Mouse (Mus musculus): ENCODE results near the gene Frs2. TPM values are rescaled to one million over a fixed set of nuclear protein-coding genes. Genes with fewer than 3 reads are reported as not detected.

Frs2 gene
- polyA plus RNA-seq, 1 experiment from 2014 or later: 18.5 TPM

- H3K27me3 ChIP-seq (replicated peaks; ENCODE audit: control insufficient read depth, insufficient read depth, low read length): no peaks in the 10 kb centered on the region
- 0 out of 2 replicates have a peak overlapping the region, but pooled peaks have one; percentile 26 for H3K9ac ChIP-seq (ENCODE audit: low read depth, low read length)
- H3K27ac ChIP-seq (ENCODE audit: low read depth, low read length): no peak overlapping the region
- WGBS: 2% methylated on average over 23 of the region's 23 CpGs
- ATAC-seq: peak; percentile 58
- H3K4me1 ChIP-seq (replicated peaks; ENCODE audit: control insufficient read depth, insufficient read depth, low read length): peaks cover 7% of the 10 kb centered on the region; the same call in 1 of the 2 replicates
- H3K4me2 ChIP-seq (replicated peaks; ENCODE audit: low read depth): peak overlapping the region; percentile 83
- H3K4me3 ChIP-seq (ENCODE audit: low read depth, low read length): peak overlapping the region; percentile 43
- H3K9me3 ChIP-seq (ENCODE audit: control insufficient read depth): no peaks in the 10 kb centered on the region
- no peak for TF ChIP-seq CTCF (IDR thresholded peaks at IDR 0.05; ENCODE audit: low read depth)
- H3K36me3 ChIP-seq (ENCODE audit: control insufficient read depth, insufficient read depth): no peaks in the 10 kb centered on the region
Measured at GRCm38 (mm10) chr10:117149942-117150617, 1.7 kb upstream of the Frs2 start.

DNA sequence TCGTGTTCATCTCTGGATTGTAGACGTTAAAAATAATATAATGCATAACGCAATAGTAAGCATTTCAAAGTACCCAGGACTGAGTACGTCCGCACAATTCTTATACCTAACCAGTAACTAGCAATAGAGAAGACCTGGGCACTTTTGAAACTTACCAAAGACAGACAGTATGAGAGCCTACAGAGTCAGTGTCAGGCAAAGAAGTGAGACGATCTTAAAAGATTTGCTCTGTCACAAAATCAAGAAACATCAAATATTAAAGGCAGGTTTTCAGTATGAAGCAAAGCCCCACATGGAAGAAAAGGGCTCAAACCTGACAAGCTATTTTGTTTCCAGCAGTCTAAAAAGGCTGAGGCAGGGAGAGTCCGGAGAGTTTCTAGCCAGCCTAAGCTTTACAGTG, 907 bp upstream of the Frs2 start:
- H3K27me3 ChIP-seq (replicated peaks; ENCODE audit: control insufficient read depth, insufficient read depth, low read length): no peaks in the 10 kb centered on the region
- 28% methylated on average over 7 of the region's 7 CpGs for WGBS
- no peak overlapping the region for H3K9ac ChIP-seq (ENCODE audit: low read depth, low read length)
- no peaks in the 10 kb centered on the region for H3K9me3 ChIP-seq (ENCODE audit: control insufficient read depth)
- peak overlapping the region; percentile 83 for H3K4me2 ChIP-seq (replicated peaks; ENCODE audit: low read depth)
- H3K4me1 ChIP-seq (replicated peaks; ENCODE audit: control insufficient read depth, insufficient read depth, low read length): peaks cover 7% of the 10 kb centered on the region; the same call in 1 of the 2 replicates
- peak overlapping the region; percentile 95; the same call in 1 of the 2 replicates for H3K4me3 ChIP-seq (ENCODE audit: low read depth, low read length)
- no peak for TF ChIP-seq CTCF (IDR thresholded peaks at IDR 0.05; ENCODE audit: low read depth)
- H3K36me3 ChIP-seq (ENCODE audit: control insufficient read depth, insufficient read depth): no peaks in the 10 kb centered on the region
- no peak overlapping the region for H3K27ac ChIP-seq (ENCODE audit: low read depth, low read length)
- no peak for ATAC-seq

DNA sequence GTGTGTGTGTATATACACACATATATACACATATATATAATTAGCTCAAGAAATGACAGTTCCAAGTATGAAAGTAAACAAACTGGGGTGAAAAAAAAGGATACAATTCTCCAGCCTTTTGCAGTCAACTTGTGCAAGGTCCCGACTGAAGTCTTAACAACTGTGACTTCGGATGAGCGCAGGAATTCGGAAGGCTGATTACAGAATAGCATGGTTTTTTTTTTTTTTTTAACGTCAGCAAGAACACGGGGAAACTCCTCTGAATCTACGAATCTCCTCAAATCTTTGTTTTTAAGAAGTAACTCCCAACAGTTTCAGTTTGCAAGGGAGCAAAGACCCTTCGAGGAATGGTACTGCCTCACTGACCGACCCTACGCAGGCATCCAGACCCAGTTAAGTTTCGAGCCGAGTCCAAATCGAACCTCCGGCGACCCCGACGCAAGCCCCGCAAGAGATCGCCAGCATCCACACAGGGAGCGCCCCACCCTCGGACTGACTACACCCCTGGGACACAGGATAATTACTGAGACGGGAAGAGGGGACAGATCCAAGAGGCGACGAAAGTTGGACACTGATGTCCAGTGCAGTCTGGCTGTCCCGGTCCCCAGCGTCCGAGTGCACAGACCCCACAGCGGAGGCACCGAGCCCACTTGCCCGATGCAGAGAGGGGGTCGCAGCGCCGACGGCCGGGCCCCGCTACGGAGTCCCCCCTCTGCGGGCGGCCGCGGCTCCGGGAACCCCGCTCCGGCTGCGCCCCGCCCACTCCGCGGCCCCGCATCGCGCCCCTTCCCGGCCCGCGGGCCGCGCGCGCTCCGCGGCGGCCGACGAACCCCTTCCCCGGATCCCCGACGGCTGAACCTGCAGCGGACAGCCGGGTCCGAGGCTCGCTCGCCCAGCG, 622 bp downstream of the Frs2 start:
- Histone ChIP-seq H3K4me2 (replicated peaks; ENCODE audit: low read depth) (peak overlapping the region; percentile 83), H3K27me3 (replicated peaks; ENCODE audit: control insufficient read depth, insufficient read depth, low read length) (no peaks in the 10 kb centered on the region), H3K36me3 (ENCODE audit: control insufficient read depth, insufficient read depth) (no peaks in the 10 kb centered on the region), H3K9me3 (ENCODE audit: control insufficient read depth) (no peaks in the 10 kb centered on the region), H3K4me3 (ENCODE audit: low read depth, low read length) (peak overlapping the region; percentile 95), H3K9ac (ENCODE audit: low read depth, low read length) (peak overlapping the region; percentile 99), H3K4me1 (replicated peaks; ENCODE audit: control insufficient read depth, insufficient read depth, low read length) (peaks cover 7% of the 10 kb centered on the region; the same call in 1 of the 2 replicates), H3K27ac (ENCODE audit: low read depth, low read length) (peak overlapping the region; percentile 93)
- under 1% methylated on average over 71 of the region's 72 CpGs for WGBS
- TF ChIP-seq CTCF (IDR thresholded peaks at IDR 0.05; ENCODE audit: low read depth): no peak
- ATAC-seq: peak; percentile 39

GRCm38 (mm10) chr10:117146421-117146820, 1.9 kb downstream of the Frs2 start:
- Histone ChIP-seq H3K4me3 (ENCODE audit: low read depth, low read length) (no peak overlapping the region; the same call in 1 of the 2 replicates), H3K9ac (ENCODE audit: low read depth, low read length) (no peak overlapping the region)
- 30% methylated on average over 9 of the region's 9 CpGs for WGBS

DNA sequence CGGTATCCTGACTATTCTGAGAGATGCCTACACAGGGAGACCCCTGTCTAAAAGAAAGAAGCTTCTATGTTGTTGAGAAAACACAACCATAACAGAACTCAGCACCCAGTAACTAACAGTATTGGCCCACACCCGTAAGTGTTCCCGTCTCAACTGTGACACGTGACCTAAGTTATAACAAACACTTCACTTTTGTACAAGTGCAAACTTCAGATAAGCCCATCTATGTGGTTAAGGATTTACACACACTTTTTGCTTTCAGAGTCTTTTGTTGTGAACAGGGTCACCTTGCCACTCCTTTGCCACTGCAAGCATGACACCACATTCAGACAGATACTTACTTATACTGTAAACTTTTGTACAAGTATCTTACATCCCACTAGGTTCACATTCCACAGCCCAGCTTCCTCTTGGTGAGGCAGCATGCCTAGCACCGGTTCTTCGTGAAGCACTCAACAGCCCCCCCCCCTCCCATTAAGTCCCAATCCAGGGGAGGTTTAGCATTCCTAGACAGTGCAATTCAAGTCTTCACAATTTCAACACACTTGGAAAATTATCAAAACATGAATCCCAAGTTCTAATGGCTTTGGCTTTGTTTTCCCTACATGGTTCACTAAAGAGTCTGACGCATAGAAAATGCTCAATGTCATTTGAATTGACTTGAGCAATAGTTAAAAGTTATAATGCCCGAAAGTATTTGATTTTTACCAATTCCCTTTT, 2.6 kb downstream of the Frs2 start:
- H3K9me3 ChIP-seq (ENCODE audit: control insufficient read depth): no peaks in the 10 kb centered on the region
- no peak overlapping the region for H3K9ac ChIP-seq (ENCODE audit: low read depth, low read length)
- 35% methylated on average over 8 of the region's 8 CpGs for WGBS
- no peaks in the 10 kb centered on the region for H3K36me3 ChIP-seq (ENCODE audit: control insufficient read depth, insufficient read depth)
- H3K27ac ChIP-seq (ENCODE audit: low read depth, low read length): no peak overlapping the region
- H3K27me3 ChIP-seq (replicated peaks; ENCODE audit: control insufficient read depth, insufficient read depth, low read length): no peaks in the 10 kb centered on the region
- peaks cover 7% of the 10 kb centered on the region for H3K4me1 ChIP-seq (replicated peaks; ENCODE audit: control insufficient read depth, insufficient read depth, low read length)
- no peak for ATAC-seq
- no peak for TF ChIP-seq CTCF (IDR thresholded peaks at IDR 0.05; ENCODE audit: low read depth)
- H3K4me3 ChIP-seq (ENCODE audit: low read depth, low read length): no peak overlapping the region
- H3K4me2 ChIP-seq (replicated peaks; ENCODE audit: low read depth): no peak overlapping the region

More at GRCm38 (mm10) chr10:117146421-117146820, 1.9 kb downstream of the Frs2 start:
- no peak overlapping the region for H3K27ac ChIP-seq (ENCODE audit: low read depth, low read length)
- TF ChIP-seq CTCF (IDR thresholded peaks at IDR 0.05; ENCODE audit: low read depth): no peak
- no peak for ATAC-seq
- peaks cover 7% of the 10 kb centered on the region for H3K4me1 ChIP-seq (replicated peaks; ENCODE audit: control insufficient read depth, insufficient read depth, low read length)
- no peaks in the 10 kb centered on the region for H3K36me3 ChIP-seq (ENCODE audit: control insufficient read depth, insufficient read depth)
- H3K9me3 ChIP-seq (ENCODE audit: control insufficient read depth): no peaks in the 10 kb centered on the region
- no peaks in the 10 kb centered on the region for H3K27me3 ChIP-seq (replicated peaks; ENCODE audit: control insufficient read depth, insufficient read depth, low read length)
- peak overlapping the region; percentile 83 for H3K4me2 ChIP-seq (replicated peaks; ENCODE audit: low read depth)
